Mouse (Mus musculus) heart, postnatal 36 days (tissue): ENCODE results near the gene Sfxn5. TPM values are rescaled to one million over a fixed set of nuclear protein-coding genes. Genes with fewer than 3 reads are reported as not detected.
A peak's percentile ranks its signal among the peaks of the same experiment; 100 is the strongest.

Experiments
- DNase-seq, 2 experiments: peaks; one replicate each; pipeline ENCODE4 v3.0.0; 2021 to 2022
- intact Hi-C: fragments of 180-260 bp; cut with DNase I; formaldehyde crosslinking; loops from one replicate; pipeline ENCODE4 v1.15.1; 2025
- total RNA-seq, 2 experiments: library from RNA; stranded (reverse); gene quantifications; 2 replicates each; pipeline ENCODE4 v1.2.3; 2021

The Sfxn5 gene
- total RNA-seq, 2 experiments from 2014 or later = 3.4 to 4.1 TPM

GRCm38 (mm10) chr6:85209226-85209967, 123.8 kb downstream of the Sfxn5 start:
- intact Hi-C loops = no loop called here
- no peak for DNase-seq

- intact Hi-C loops = no loop called here
- no peak for DNase-seq
These were observed 125.9 kb downstream of the Sfxn5 start for GRCm38 (mm10) chr6:85207345-85207744.

DNA sequence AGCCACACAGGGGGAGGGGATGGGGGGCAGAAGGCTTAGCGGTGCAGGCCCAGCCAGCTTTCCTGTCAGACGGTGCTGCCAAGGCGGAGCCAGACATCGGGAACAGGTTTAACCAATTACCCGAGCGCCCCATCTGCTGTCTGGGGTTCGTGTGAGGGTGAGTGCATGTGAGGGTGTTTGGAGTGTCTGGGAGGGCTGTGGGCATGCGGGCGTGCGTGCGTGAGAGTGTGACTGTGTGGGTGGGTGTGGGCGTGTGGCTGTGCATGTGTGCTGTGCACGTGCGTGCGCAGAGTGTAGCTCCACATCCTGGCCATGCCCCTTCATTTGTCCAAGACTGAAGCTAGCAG, 126.3 kb downstream of the Sfxn5 start:
- intact Hi-C loops = no loop called here
- no peak for DNase-seq

DNA sequence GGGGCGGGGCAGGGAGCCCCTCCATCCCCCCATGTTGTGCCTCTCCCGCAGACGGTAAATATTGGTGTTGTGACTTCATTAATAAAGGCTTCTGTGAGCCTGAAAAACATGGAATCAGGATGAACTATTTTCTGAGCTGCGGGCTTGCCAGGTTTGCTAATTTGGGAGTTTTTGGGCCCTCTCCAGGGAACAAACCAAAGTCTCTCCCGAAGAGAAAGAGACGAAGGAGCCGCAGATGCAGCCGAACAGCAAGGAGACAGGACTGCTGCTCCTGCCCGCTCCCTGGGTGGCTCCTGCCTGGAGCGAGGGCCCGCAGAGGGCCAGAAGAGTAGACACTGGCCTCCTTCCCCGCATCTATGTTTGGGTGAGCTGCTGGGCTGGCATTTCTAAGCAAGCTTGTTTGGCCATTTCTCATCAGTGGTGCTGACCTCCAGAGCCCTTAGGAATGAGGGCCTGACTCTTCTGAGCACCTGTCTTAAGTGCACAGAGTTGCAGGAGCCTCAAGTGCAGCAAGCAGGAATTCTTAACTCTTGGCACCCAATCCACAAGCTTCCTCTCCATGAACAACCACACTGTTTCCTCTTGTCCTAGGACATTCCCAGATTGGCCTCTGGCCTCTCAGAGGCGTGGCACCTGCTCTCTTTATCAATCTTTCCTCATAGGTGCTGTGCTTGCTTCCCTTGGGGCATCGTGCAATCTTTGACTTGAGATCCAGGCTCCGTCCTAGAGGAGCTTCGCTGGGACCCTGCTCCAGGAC, 126.9 kb downstream of the Sfxn5 start:
- intact Hi-C loops = no loop called here

DNA sequence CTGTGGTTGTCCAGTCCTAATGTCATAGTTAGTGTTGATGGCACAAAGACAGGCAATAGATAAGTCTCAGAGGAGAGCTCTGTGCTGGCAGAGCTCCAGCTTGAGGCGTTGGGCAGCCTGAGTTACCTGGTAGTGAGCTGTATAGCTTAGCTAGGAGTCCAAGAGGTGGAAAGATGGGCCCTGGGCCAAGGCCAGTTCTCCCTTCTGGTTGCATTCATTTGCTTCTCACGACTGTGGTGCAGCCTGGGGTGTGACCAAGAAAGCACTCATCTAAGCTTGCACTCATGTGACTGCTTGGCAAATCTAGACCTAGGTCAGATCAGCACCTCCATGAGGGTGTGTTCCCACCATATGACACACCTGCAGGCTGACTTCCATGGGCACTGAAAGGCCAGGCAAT, 135.3 kb downstream of the Sfxn5 start:
- intact Hi-C loops = no loop called here
- no peak for DNase-seq

More for the DNA sequence above, 126.9 kb downstream of the Sfxn5 start:
- DNase-seq = no peak

GRCm38 (mm10) chr6:85193381-85194318, 139.6 kb downstream of the Sfxn5 start:
- intact Hi-C loops = no loop called here
- DNase-seq = no peak

DNA sequence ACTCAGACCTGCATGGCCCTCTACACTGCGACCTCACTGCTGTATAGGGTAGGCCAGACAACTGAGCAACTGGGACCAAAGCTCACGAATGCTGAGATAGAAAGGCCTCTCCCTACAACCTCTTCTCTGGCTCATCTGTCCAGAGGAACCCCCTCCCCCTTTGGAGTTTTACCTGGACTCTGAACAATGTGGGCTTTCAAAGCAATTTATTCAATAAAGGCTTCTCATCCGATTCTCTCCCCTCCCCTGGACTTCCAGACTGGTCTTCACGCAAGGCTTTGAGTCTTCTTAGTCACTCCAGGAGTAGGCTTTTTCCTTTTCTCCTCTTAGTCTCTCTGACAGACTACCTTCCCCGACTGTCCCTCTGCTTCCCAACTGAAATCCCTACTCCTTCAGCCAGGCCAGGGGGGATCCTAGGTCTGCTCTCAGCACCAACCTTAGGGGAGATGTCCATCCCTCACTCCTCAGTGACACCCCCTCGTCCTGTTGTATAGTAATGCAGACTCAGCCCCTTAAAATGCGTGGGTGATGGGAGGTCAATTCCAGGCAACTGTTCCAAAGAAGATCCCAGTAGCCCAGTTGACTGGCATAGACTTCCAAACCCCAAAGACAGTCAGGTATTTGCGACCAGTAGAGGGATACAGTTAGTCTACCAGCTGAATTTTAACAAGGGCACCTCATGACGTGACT, 141.3 kb downstream of the Sfxn5 start:
- intact Hi-C loops = no loop called here

GRCm38 (mm10) chr6:85190671-85191070, 142.6 kb downstream of the Sfxn5 start:
- no peak for DNase-seq
- intact Hi-C loops = no loop called here

More for the DNA sequence above, 141.3 kb downstream of the Sfxn5 start:
- no peak for DNase-seq

GRCm38 (mm10) chr6:85189911-85190591, 143.2 kb downstream of the Sfxn5 start:
- intact Hi-C loops = no loop called here
- peak; percentile 10 to 18 for DNase-seq

GRCm38 (mm10) chr6:85189361-85189760, 143.9 kb downstream of the Sfxn5 start:
- intact Hi-C loops = no loop called here
- no peak for DNase-seq

DNA sequence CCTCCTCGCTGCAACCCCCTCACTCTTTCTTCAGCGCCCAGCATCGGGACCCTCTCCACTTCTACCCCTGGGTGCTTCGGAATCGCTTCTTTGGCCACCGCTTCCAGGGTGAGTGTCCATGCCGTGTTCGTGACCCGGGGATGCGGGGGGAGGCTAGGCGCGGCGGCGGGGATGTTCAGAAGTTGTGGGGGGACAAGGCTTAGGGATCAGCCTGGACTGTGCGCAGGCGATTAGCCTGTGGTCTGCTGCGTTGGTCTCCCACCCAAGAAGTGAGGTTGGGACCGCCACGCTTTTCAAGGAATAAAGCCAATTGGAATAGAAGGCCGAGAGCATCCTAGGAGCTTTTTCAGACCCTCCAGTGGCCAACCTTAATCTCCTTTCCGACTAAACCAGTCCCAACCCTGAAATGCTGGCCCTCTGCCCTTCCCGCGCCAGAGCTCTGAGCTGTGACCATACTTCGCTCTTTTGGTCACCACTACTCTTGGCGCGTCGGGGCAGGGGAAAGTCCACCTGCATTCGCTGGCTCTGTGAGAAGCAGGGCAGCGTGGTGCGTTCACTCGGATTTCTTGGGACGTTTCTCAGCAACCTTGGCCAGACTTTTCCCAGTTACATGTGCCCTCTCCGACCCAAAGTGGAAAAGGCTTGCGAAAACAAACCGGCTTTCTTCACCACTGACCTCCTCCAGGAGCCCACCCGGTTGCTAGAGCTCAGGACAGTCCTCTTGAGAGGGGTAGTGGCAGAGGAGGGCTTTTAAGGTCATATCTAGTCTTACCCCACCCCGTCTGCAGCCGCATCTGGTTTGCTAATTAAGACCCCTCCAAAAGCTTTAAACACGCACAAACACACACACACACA, 144.7 kb downstream of the Sfxn5 start:
- intact Hi-C loops = no loop called here
- no peak for DNase-seq

- intact Hi-C loops = no loop called here
- no peak for DNase-seq
These were observed 145.6 kb downstream of the Sfxn5 start, which contains the start of gene Emx1 for GRCm38 (mm10) chr6:85187340-85188211. Gene Emx1, plus strand, starts transcription at chr6:85187438.

- intact Hi-C loops = no loop called here
- no peak for DNase-seq
These were observed 146.5 kb downstream of the Sfxn5 start for GRCm38 (mm10) chr6:85186744-85187059.

- intact Hi-C loops = no loop called here
- DNase-seq = no peak
These were observed 147.0 kb downstream of the Sfxn5 start for GRCm38 (mm10) chr6:85186033-85186743.

- DNase-seq = no peak
- intact Hi-C loops = loop anchor here (2.0 kb wide), 1 partner anchor 55 kb away; no protein-coding TSS in a partner anchor
These were observed 149.3 kb downstream of the Sfxn5 start for GRCm38 (mm10) chr6:85183951-85184350.

GRCm38 (mm10) chr6:85180036-85180435, 153.2 kb downstream of the Sfxn5 start:
- intact Hi-C loops = no loop called here
- no peak for DNase-seq

DNA sequence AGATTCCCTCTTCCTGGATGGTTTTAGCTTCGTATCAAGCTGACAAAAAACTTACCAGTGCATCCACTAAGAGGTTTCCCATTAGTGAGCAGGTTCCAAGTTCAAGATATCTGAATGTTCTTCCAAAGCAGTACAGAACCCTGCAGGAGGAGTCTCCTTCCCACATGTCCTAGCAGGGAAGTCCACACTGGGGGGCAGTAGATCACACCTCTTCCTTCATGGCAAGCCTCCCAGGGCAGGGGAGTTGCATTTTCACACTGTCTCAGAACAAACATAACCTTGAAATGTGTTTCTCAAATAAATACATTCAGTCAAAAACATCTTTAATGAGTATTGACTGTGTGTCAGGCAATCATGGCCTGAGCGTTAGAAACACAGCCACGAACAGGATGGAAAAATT, 153.7 kb downstream of the Sfxn5 start:
- intact Hi-C loops = no loop called here
- no peak for DNase-seq
